Mouse (Mus musculus) midbrain, embryonic 14.5 days (tissue): ENCODE results near the gene Foxd2. TPM values are rescaled to one million over a fixed set of nuclear protein-coding genes. Genes with fewer than 3 reads are reported as not detected.
A peak's percentile ranks its signal among the peaks of the same experiment; 100 is the strongest.

Source experiments
- ATAC-seq: fragments of 200-750 bp; cut with Nextera tagmentation; 2 replicates; pipeline ENCODE4 v1.8.0; 2017; ENCODE audit warnings: moderate number of reproducible peaks, moderate library complexity; ENCODE audit not compliant: low FRiP score, low TSS enrichment
- DNase-seq: peaks from one replicate; pipeline ENCODE4 v3.0.0-alpha.2; 2015
- H3K27ac ChIP-seq: fragments of 300-500 bp; sonication (generic); replicated peaks from 2 replicates; pipeline ENCODE4 v1.5.1; 2014; ENCODE audit warnings: mild to moderate bottlenecking, low read depth, low read length, moderate library complexity
- H3K27me3 ChIP-seq: fragments of 300-500 bp; sonication (generic); 2 replicates; pipeline ENCODE4 v1.6.1; 2014; ENCODE audit warnings: low read length, control low read depth, mixed read lengths; ENCODE audit not compliant: control insufficient read depth, insufficient read depth
- H3K36me3 ChIP-seq: fragments of 300-500 bp; sonication (generic); 2 replicates; pipeline ENCODE4 v1.6.1; 2014; ENCODE audit warnings: low read length, control low read depth; ENCODE audit not compliant: control insufficient read depth, insufficient read depth
- H3K4me1 ChIP-seq: fragments of 300-500 bp; sonication (generic); 2 replicates; pipeline ENCODE4 v1.6.1; 2014; ENCODE audit warnings: mild to moderate bottlenecking, antibody characterized with exemption, low read length, control low read depth; ENCODE audit not compliant: control insufficient read depth, insufficient read depth
- H3K4me2 ChIP-seq: fragments of 300-500 bp; sonication (generic); 2 replicates; pipeline ENCODE4 v1.6.1; 2014; ENCODE audit warnings: mild to moderate bottlenecking, low read length, moderate library complexity
- H3K4me3 ChIP-seq: fragments of 300-500 bp; sonication (generic); replicated peaks from 2 replicates; pipeline ENCODE4 v1.5.1; 2014; ENCODE audit warnings: low read depth, low read length
- H3K9ac ChIP-seq: fragments of 300-500 bp; sonication (generic); replicated peaks from 2 replicates; pipeline ENCODE4 v1.6.1; 2014; ENCODE audit warnings: mild to moderate bottlenecking, low read length, moderate library complexity
- H3K9me3 ChIP-seq: fragments of 300-500 bp; sonication (generic); 2 replicates; pipeline ENCODE4 v1.6.1; 2016; ENCODE audit warnings: low read length, control low read depth, mixed read lengths; ENCODE audit not compliant: control insufficient read depth
- WGBS: fragments of 180-500 bp; shearing (Covaris S2); extraction: QIAGEN DNeasy Blood & Tissue Kit; methylation state at CpG from one replicate; pipeline ENCODE4 v1.1.7; 2014; 5-methylcytosine and 5-hydroxymethylcytosine counted together
- polyA plus RNA-seq: library from polyadenylated mRNA; unstranded; fragments of >200 nt; fragmentation: Nextera tagmentation; extraction: Ambion mirVana; gene quantifications from 2 replicates; pipeline ENCODE4 v1.2.1, GENCODE M21; 2014

Gene Foxd2
- polyA plus RNA-seq, 1 experiment from 2014 or later: 0.11 TPM

DNA sequence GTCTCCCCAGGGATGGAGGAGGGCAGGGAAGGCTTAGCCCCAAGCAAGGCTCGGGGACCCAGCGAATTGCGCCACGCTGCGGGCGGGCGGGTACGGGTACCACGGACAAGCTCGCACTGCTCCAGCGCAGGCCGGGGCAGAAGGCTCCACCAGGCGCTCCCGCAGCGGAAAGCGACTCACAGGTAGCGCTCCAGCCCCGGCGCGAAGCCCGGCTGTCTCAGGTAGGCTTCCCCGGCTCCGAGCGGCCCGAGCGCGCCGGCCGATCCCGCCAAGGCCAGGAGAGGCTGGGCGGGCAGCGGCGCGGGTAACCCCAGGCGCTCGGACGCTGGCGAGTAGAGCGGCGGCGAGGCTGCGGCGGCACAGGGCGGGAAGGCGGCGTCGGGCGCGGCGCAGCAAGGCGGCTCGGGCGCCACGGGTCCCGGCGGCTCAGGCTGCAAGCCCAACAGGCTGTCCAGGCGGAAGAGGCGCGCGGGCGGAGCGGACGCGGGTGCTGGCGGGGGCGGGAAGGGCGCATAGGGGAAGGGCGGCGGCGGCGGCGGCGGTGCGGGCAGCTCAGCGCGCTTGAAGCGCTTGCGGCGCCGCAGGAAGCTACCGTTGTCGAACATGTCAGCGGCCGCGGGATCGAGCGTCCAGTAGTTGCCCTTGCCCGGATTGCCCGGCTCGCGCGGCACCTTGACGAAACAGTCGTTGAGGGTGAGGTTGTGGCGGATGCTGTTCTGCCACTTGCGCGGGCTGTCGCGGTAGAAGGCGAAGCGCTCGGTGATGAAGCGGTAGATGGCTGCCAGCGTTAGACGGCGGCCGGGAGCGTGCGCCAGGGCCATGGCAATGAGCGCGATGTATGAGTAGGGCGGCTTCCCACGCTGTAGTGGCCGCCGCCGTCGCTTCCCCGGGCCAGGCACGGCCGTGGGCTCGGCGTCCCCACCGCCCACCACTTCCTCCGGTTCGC lies 16.6 kb upstream of the Foxd2 start:
- ATAC-seq (peak; percentile 39; the same call in 1 of the 2 replicates), DNase-seq (peak; percentile 42)
- H3K4me3 ChIP-seq: peak overlapping the region; percentile 35
- H3K9me3 ChIP-seq: no peaks in the 10 kb centered on the region
- no peak overlapping the region for H3K27ac ChIP-seq
- peaks cover 76% of the 10 kb centered on the region for H3K27me3 ChIP-seq
- H3K4me2 ChIP-seq: peak overlapping the region; percentile 56
- 0 out of 2 replicates have a peak overlapping the region, but pooled peaks have one; percentile 16 for H3K9ac ChIP-seq
- 0 out of 2 replicates have a peak, but pooled peaks cover 5% of the 10 kb centered on the region for H3K4me1 ChIP-seq
- no peaks in the 10 kb centered on the region for H3K36me3 ChIP-seq
- WGBS: under 1% methylated on average over 112 of the region's 125 CpGs

DNA sequence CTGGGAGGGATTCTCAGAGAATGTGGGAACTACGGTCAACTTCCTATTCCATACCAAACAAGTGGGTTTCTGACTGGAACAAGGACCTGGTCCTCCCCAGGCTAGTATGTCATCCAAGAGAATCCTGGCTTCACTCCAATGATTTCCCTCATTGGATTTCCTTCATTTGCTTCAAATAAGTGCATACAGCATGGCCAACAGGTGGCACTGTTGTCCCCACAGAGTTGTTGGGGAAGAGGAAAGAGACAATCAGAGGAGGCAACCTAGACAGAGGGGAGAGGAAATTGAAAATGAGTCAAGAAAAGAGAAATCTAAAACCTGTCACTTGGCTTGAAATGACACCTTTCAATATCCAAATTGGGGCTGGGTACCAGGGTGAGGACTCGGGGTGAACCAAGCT lies 8.4 kb upstream of the Foxd2 start:
- H3K4me1 ChIP-seq: no peaks in the 10 kb centered on the region
- no peak overlapping the region for H3K27ac ChIP-seq
- 44% methylated on average over 2 of the region's 2 CpGs for whole genome bisulfite sequencing
- no peaks in the 10 kb centered on the region for H3K9me3 ChIP-seq
- no peaks in the 10 kb centered on the region for H3K36me3 ChIP-seq
- H3K27me3 ChIP-seq: peaks cover 82% of the 10 kb centered on the region
- no peak for ATAC-seq
- no peak overlapping the region for H3K4me3 ChIP-seq
- H3K4me2 ChIP-seq: no peak overlapping the region
- H3K9ac ChIP-seq: no peak overlapping the region
- DNase-seq: peak; percentile 72

DNA sequence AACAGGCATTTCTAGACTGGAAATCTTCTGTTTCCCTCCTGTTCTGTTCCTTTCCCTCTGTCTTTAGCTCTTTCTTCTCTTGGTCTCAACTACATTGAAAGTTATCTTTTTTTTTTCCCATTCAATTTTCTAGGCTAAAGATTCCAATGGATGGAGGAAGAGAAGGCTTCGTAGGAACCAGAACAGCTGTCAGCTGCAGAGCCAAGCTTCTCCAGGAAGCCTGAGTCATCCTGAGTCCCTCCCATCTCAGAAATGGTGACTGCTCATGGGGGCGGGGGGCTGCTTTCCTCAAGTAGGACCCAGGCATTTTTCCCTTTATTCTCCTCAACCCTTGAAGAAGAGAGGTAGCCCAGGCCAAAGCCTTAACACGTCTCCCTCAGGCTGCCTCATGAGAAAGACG lies 7.4 kb upstream of the Foxd2 start:
- WGBS: 32% methylated on average over 4 of the region's 4 CpGs
- no peak for DNase-seq

DNA sequence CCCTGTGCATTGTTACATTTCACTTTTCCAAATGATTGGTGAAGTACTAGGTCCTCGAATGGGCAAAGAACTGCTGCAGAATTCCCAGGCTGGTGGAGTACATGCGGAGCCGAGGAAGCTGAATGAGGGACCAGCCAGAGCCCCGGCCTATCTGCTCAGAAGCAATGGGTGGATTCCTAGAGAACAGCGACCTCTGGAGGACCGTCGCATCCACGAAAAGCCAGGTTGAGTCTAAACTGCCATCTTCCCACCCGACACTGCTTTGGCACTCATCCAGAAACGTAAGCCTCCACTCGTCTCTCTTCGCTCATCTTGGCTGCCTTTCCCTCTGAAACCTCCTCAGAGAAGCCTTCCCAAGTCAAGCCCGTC lies 4.9 kb upstream of the Foxd2 start:
- Histone ChIP-seq H3K4me2 (no peak overlapping the region), H3K4me1 (no peaks in the 10 kb centered on the region), H3K27ac (no peak overlapping the region), H3K9ac (no peak overlapping the region), H3K4me3 (no peak overlapping the region), H3K27me3 (peaks cover 90% of the 10 kb centered on the region), H3K9me3 (no peaks in the 10 kb centered on the region), H3K36me3 (no peaks in the 10 kb centered on the region)
- no peak for ATAC-seq
- WGBS: under 1% methylated on average over 13 of the region's 13 CpGs
- peak; percentile 81 for DNase-seq

More for the DNA sequence above, 7.4 kb upstream of the Foxd2 start:
- Histone ChIP-seq H3K4me2 (no peak overlapping the region), H3K4me1 (no peaks in the 10 kb centered on the region), H3K4me3 (no peak overlapping the region), H3K36me3 (no peaks in the 10 kb centered on the region), H3K27me3 (peaks cover 80% of the 10 kb centered on the region), H3K27ac (no peak overlapping the region), H3K9ac (no peak overlapping the region), H3K9me3 (no peaks in the 10 kb centered on the region)
- no peak for ATAC-seq

DNA sequence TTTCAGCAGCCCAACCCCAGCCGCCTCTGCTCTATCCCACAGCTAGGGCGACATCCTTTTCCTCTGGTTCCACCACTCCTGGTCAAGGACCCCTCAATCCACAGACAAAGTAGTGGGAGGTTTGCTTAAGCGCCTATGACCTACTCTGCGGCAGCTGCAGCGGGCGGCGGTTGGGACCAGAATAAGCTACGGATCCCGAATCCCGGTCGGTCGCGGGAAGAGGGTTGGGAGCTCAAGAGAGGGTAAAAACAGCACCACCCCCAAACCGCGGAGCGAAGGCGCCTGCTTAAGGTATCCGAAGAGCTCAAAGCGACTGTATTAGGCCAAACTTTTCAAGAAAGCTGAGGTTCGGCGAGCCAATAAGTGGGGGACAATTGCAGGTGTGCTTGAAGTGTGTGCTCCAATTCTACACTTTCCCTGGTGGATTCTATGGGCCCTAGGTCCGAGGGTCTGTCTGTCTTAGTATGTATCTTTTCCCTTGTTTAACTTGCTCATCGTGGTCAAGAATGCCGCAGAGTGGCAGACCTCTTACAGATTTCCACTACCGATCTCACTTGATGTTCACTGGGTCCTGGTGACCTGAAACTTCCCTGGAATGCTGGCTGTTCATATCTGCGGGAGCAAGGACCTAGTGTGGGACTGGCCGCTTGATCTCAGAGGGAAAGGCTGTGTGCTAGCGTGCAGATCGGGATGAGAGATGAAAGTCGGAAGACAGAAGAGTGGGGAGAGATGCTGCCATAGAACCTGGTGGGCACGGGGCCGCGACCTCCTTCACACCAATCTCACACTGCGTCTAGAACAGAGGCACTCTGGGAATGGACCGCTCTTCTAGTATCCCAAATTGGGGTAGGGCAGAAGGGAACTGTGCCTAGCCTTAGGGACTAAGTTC lies 4.3 kb upstream of the Foxd2 start:
- no peaks in the 10 kb centered on the region for H3K9me3 ChIP-seq
- H3K4me3 ChIP-seq: no peak overlapping the region
- H3K4me1 ChIP-seq: no peaks in the 10 kb centered on the region
- no peak for ATAC-seq
- H3K4me2 ChIP-seq: no peak overlapping the region
- no peaks in the 10 kb centered on the region for H3K36me3 ChIP-seq
- no peak for DNase-seq
- WGBS: 2% methylated on average over 35 of the region's 35 CpGs
- H3K9ac ChIP-seq: no peak overlapping the region
- H3K27me3 ChIP-seq: peaks cover 95% of the 10 kb centered on the region
- H3K27ac ChIP-seq: no peak overlapping the region

DNA sequence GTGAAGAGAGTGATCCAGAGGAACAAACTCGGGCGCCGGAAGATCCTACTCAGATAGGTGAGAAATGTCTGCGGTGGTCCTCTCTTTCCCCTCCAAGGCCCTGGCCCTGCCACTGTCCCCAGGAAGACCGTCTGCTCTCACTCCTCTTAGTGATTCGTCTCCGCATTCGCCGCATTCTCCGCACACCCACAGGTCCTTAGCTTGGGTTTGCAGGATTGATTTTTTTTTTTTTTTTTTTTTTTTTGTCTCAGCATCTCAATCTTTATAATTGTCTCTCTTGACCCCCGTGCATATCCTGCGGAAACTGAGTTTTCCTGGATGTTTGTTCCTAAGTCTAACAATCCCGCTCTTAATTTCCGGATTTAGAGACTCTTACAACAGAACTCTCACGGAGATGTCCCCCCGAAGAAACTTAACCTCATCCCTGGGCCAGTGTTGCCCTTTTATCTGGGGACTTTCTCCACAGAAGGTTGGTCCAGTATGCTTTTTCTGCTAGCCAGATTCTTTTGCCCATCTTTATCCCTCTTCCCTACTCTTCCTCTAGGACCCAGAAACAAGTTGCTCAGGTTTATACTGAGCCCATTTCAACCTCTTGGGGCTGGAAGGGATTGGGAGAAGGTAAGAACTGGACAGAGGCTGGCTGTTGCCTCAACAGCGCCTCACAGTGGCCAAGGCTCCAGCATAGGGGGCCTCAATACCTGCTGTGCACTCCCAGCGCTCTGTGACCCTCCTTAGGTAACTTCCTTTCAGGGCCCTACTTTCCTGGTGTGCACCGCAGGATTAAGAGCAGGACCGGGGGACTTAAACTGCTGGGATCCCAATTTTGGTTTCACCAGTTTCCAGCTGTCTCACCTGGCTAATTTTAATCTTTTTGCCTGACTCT lies 1.2 kb upstream of the Foxd2 start:
- DNase-seq (no peak), ATAC-seq (no peak)
- H3K9me3 ChIP-seq: no peaks in the 10 kb centered on the region
- H3K9ac ChIP-seq: no peak overlapping the region
- no peak overlapping the region for H3K27ac ChIP-seq
- no peaks in the 10 kb centered on the region for H3K36me3 ChIP-seq
- H3K27me3 ChIP-seq: peaks cover 98% of the 10 kb centered on the region
- 0 out of 2 replicates have a peak, but pooled peaks cover 3% of the 10 kb centered on the region for H3K4me1 ChIP-seq
- H3K4me2 ChIP-seq: peak overlapping the region; percentile 64
- 3% methylated on average over 20 of the region's 20 CpGs for WGBS
- H3K4me3 ChIP-seq: peak overlapping the region; percentile 38

DNA sequence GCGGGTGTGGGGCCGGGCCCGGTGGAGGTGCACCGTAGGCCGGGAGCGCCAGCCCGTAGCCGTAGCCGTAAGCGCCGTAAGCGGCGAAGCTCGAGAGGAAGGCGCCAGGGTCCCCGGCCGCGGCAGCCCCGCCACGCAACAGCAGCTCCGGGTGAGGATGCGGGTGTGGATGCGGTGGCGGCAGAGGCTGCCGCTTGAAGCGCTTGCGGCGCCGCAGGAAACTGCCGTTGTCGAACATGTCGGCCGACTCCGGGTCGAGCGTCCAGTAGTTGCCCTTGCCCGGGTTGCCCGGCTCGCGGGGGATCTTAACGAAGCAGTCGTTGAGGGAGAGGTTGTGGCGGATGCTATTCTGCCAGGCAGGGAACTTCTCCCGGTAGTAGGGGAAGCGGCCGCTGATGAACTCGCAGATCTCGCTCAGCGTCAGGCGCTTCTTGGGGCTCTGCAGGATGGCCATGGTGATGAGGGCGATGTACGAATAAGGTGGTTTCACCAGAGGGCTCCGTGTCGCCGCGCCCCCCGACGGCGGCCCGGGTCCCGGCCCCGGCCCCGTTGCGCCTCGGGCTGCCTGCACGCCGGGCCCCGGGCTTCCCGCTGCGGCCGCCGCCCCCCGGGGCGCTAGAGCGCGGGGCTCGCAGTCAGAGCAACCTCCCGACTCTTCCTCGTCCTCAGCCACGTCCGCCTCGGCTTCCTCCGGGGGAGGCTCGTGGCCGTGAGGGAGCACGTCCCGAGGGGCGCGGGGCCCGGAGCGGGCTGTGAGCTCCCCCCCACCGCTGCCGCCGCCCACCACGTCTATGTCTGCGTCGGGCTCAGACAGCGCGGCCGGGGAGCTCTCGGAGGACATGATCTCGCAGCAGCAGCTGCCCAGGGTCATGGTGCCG lies 483 bp downstream of the Foxd2 start:
- Histone ChIP-seq H3K9ac (peak overlapping the region; percentile 23; the same call in 1 of the 2 replicates), H3K27me3 (peaks cover 98% of the 10 kb centered on the region), H3K4me1 (0 out of 2 replicates have a peak, but pooled peaks cover 3% of the 10 kb centered on the region), H3K4me3 (peak overlapping the region; percentile 38), H3K4me2 (peak overlapping the region; percentile 64), H3K9me3 (no peaks in the 10 kb centered on the region), H3K27ac (no peak overlapping the region), H3K36me3 (no peaks in the 10 kb centered on the region)
- WGBS: under 1% methylated on average over 95 of the region's 103 CpGs
- peak; percentile 59 for DNase-seq
- peak; percentile 3; the same call in 1 of the 2 replicates for ATAC-seq
